Mouse (Mus musculus): ENCODE measurements around the gene Mbnl2.

- no peak for TF ChIP-seq FLI1 (IDR thresholded peaks at IDR 0.05; ENCODE audit: low read length)
- TF ChIP-seq GATA1 (IDR thresholded peaks at IDR 0.05; ENCODE audit: borderline replicate concordance, low read length) = no peak
Measured at GRCm38 (mm10) chr14:120298439-120298838, 23.0 kb downstream of the Mbnl2 start.

Data from megakaryocyte, embryonic 14.5 days (primary cell).